Mouse (Mus musculus): ENCODE results near the gene Siah1a. TPM values are rescaled to one million over a fixed set of nuclear protein-coding genes. Genes with fewer than 3 reads are reported as not detected.

Siah1a gene
- total and polyA plus RNA-seq, 3 experiments: 11.5 to 16.3 (median 15.6) TPM

DNA sequence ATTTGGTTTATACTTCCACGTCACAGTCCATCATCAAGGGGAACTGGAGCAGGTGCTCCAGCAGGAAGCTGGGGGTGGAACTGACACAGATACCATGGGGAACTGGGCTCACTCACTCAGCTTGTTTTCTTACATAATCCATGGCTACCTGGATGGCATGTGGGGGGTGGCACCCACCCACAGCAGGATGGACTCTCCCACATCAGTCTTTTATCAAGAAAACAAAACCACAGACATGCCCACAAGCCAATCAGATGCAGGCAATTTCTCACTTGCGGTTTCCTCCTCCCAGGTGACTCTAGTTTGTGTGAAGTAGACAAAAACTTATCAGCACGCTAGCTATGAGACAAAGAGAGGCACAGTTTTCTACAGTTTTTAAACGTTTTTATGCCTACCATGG lies 37.9 kb downstream of the Siah1a start:
- H3K36me3 ChIP-seq (ENCODE audit: control insufficient read depth, insufficient read depth, low read length): peaks cover 6% of the 10 kb centered on the region
- WGBS: 68% methylated on average over 4 of the region's 4 CpGs
- H3K4me3 ChIP-seq: no peak overlapping the region
- no peak for TF ChIP-seq POLR2A (IDR thresholded peaks at IDR 0.05; ENCODE audit: insufficient read depth, low read depth, low read length)
- no peak for TF ChIP-seq EP300 (IDR thresholded peaks at IDR 0.05; ENCODE audit: insufficient read depth, low read depth, low read length)
- TF ChIP-seq CTCF (IDR thresholded peaks at IDR 0.05): no peak
- H3K27me3 ChIP-seq (ENCODE audit: control insufficient read depth, insufficient read depth, low read length): no peaks in the 10 kb centered on the region
- no peak overlapping the region for H3K27ac ChIP-seq
- no peak overlapping the region for H3K9ac ChIP-seq (ENCODE audit: low read depth, low read length)
- intact Hi-C loops (cut with DNase I): no loop called here
- DNase-seq: peak in 1 of 2 experiments; percentile 20
- H3K4me1 ChIP-seq (ENCODE audit: control insufficient read depth, insufficient read depth, low read length): no peaks in the 10 kb centered on the region; the same call in 1 of the 2 replicates
- H3K79me2 ChIP-seq (replicated peaks; ENCODE audit: control insufficient read depth, insufficient read depth, low read length): no peaks in the 10 kb centered on the region

- intact Hi-C loops (cut with DNase I): no loop called here
- no peak overlapping the region for H3K9ac ChIP-seq (ENCODE audit: low read depth, low read length)
- no peaks in the 10 kb centered on the region for H3K27me3 ChIP-seq (ENCODE audit: control insufficient read depth, insufficient read depth, low read length)
- H3K79me2 ChIP-seq (replicated peaks; ENCODE audit: control insufficient read depth, insufficient read depth, low read length): no peaks in the 10 kb centered on the region
- no peak overlapping the region for H3K27ac ChIP-seq
- no peaks in the 10 kb centered on the region; the same call in 1 of the 2 replicates for H3K4me1 ChIP-seq (ENCODE audit: control insufficient read depth, insufficient read depth, low read length)
- TF ChIP-seq EP300 (IDR thresholded peaks at IDR 0.05; ENCODE audit: insufficient read depth, low read depth, low read length): no peak
- no peak for TF ChIP-seq CTCF (IDR thresholded peaks at IDR 0.05)
- TF ChIP-seq POLR2A (IDR thresholded peaks at IDR 0.05; ENCODE audit: insufficient read depth, low read depth, low read length): no peak
- peaks cover 6% of the 10 kb centered on the region for H3K36me3 ChIP-seq (ENCODE audit: control insufficient read depth, insufficient read depth, low read length)
- 79% methylated on average over 5 of the region's 5 CpGs for WGBS
- H3K4me3 ChIP-seq: no peak overlapping the region
- no peak for DNase-seq
Observed at GRCm38 (mm10) chr8:86706756-86707155, 39.0 kb downstream of the Siah1a start.

DNA sequence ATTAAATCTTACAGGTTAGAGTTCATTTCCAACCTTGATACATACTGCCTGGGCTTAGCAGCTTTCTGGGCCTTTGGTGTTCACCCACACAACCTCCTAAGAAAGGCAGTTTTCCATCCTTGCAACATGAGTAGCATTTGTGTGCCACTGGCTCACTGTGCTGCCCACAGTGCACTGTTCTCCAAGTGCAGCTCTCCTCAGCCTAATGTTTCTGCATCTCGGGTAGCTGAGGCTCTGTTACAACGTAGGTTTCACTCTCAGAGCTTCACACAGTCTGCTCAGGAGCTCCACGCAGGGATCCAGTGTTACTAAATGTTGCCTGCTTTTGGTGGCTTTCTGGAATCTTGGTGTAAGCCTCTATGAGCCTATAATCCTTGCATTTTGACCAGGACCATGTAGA lies 40.4 kb downstream of the Siah1a start:
- Histone ChIP-seq H3K79me2 (replicated peaks; ENCODE audit: control insufficient read depth, insufficient read depth, low read length) (no peaks in the 10 kb centered on the region), H3K27ac (no peak overlapping the region), H3K36me3 (ENCODE audit: control insufficient read depth, insufficient read depth, low read length) (peaks cover 5% of the 10 kb centered on the region), H3K4me3 (no peak overlapping the region), H3K4me1 (ENCODE audit: control insufficient read depth, insufficient read depth, low read length) (no peaks in the 10 kb centered on the region; the same call in 1 of the 2 replicates), H3K9ac (ENCODE audit: low read depth, low read length) (no peak overlapping the region), H3K27me3 (ENCODE audit: control insufficient read depth, insufficient read depth, low read length) (no peaks in the 10 kb centered on the region)
- 85% methylated on average over 3 of the region's 3 CpGs for WGBS
- intact Hi-C loops (cut with DNase I): no loop called here
- no peak for DNase-seq
- TF ChIP-seq CTCF (IDR thresholded peaks at IDR 0.05): no peak
- TF ChIP-seq POLR2A (IDR thresholded peaks at IDR 0.05; ENCODE audit: insufficient read depth, low read depth, low read length): no peak
- TF ChIP-seq EP300 (IDR thresholded peaks at IDR 0.05; ENCODE audit: insufficient read depth, low read depth, low read length): no peak

GRCm38 (mm10) chr8:86702453-86702852 lies 43.3 kb downstream of the Siah1a start:
- Histone ChIP-seq H3K27ac (no peak overlapping the region), H3K27me3 (ENCODE audit: control insufficient read depth, insufficient read depth, low read length) (no peaks in the 10 kb centered on the region), H3K9ac (ENCODE audit: low read depth, low read length) (no peak overlapping the region), H3K79me2 (replicated peaks; ENCODE audit: control insufficient read depth, insufficient read depth, low read length) (no peaks in the 10 kb centered on the region), H3K4me1 (ENCODE audit: control insufficient read depth, insufficient read depth, low read length) (peaks cover 5% of the 10 kb centered on the region), H3K4me3 (no peak overlapping the region), H3K36me3 (ENCODE audit: control insufficient read depth, insufficient read depth, low read length) (peaks cover 5% of the 10 kb centered on the region)
- intact Hi-C loops (cut with DNase I): no loop called here
- WGBS: 75% methylated on average over 3 of the region's 3 CpGs
- DNase-seq: no peak
- TF ChIP-seq CTCF (IDR thresholded peaks at IDR 0.05) (no peak), EP300 (IDR thresholded peaks at IDR 0.05; ENCODE audit: insufficient read depth, low read depth, low read length) (no peak), POLR2A (IDR thresholded peaks at IDR 0.05; ENCODE audit: insufficient read depth, low read depth, low read length) (no peak)

DNA sequence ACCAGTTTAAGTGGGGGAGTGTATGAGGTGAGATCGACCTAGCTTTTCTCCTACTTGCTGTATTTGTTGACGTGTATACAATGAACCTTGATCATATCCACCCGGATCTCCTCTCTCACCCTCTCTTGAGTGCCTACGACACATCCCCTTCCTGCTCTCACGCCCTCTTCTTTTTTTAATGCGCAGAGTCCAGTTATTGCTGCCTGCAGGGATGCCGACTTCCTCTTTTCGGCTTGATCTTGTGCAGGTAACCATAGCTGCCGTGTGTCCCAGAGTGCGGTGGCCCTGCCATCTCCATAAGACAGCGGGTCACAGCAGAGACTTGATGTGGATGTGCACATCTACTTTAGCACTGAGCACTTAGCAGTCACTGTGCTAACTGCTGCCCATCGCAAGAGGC lies 46.3 kb downstream of the Siah1a start:
- H3K4me3 ChIP-seq: no peak overlapping the region
- H3K36me3 ChIP-seq (ENCODE audit: control insufficient read depth, insufficient read depth, low read length): peaks cover 5% of the 10 kb centered on the region
- no peak overlapping the region for H3K27ac ChIP-seq
- H3K79me2 ChIP-seq (replicated peaks; ENCODE audit: control insufficient read depth, insufficient read depth, low read length): no peaks in the 10 kb centered on the region; the same call in 1 of the 2 replicates
- DNase-seq: no peak
- H3K4me1 ChIP-seq (ENCODE audit: control insufficient read depth, insufficient read depth, low read length): peaks cover 5% of the 10 kb centered on the region
- no peaks in the 10 kb centered on the region for H3K27me3 ChIP-seq (ENCODE audit: control insufficient read depth, insufficient read depth, low read length)
- TF ChIP-seq POLR2A (IDR thresholded peaks at IDR 0.05; ENCODE audit: insufficient read depth, low read depth, low read length): no peak
- TF ChIP-seq CTCF (IDR thresholded peaks at IDR 0.05): no peak
- TF ChIP-seq EP300 (IDR thresholded peaks at IDR 0.05; ENCODE audit: insufficient read depth, low read depth, low read length): no peak
- intact Hi-C loops (cut with DNase I): no loop called here
- WGBS: 70% methylated on average over 12 of the region's 12 CpGs
- H3K9ac ChIP-seq (ENCODE audit: low read depth, low read length): no peak overlapping the region

GRCm38 (mm10) chr8:86698811-86699421 lies 46.8 kb downstream of the Siah1a start:
- Histone ChIP-seq H3K79me2 (replicated peaks; ENCODE audit: control insufficient read depth, insufficient read depth, low read length) (no peaks in the 10 kb centered on the region; the same call in 1 of the 2 replicates), H3K4me3 (no peak overlapping the region), H3K27ac (no peak overlapping the region; the same call in 1 of the 2 replicates), H3K36me3 (ENCODE audit: control insufficient read depth, insufficient read depth, low read length) (peaks cover 5% of the 10 kb centered on the region), H3K4me1 (ENCODE audit: control insufficient read depth, insufficient read depth, low read length) (peaks cover 5% of the 10 kb centered on the region), H3K27me3 (ENCODE audit: control insufficient read depth, insufficient read depth, low read length) (no peaks in the 10 kb centered on the region), H3K9ac (ENCODE audit: low read depth, low read length) (no peak overlapping the region)
- DNase-seq: no peak
- intact Hi-C loops (cut with DNase I): no loop called here
- TF ChIP-seq CTCF (IDR thresholded peaks at IDR 0.05) (no peak), POLR2A (IDR thresholded peaks at IDR 0.05; ENCODE audit: insufficient read depth, low read depth, low read length) (no peak)
- 37% methylated on average over 1 of the region's 1 CpGs for WGBS

All from heart, adult 2 months (tissue).